Mouse (Mus musculus) left cerebral cortex, adult 18-20 months (tissue): Measurements from ENCODE around the gene Chek1. TPM values are rescaled to one million over a fixed set of nuclear protein-coding genes. Genes with fewer than 3 reads are reported as not detected.
A peak's percentile ranks its signal among the peaks of the same experiment; 100 is the strongest.

Experiments used
- DNase-seq, 2 experiments: peaks; one replicate each; pipeline ENCODE4 v3.0.0; 2021 to 2022; ENCODE audit warnings: low spot score in 2 of 2, mixed read lengths in 1 of 2
- long read RNA-seq, 2 experiments: library from polyadenylated mRNA; stranded (forward); transcript quantifications; one replicate each; pipeline ENCODE4 v2.0.0; 2021
- total RNA-seq, 2 experiments: library from RNA; stranded (reverse); gene quantifications; 2 replicates each; pipeline ENCODE4 v1.2.3; 2021

The Chek1 gene
- 1 to 10 TPM; 2.1 to 3.2 TPM for total RNA-seq
- long read RNA-seq, experiment 1, partial matches to known transcripts, result 0 of 1 reads
- long read RNA-seq, experiment 1, other reads (novel, unspliced or antisense), result 1 of 1 reads
- long read RNA-seq, experiment 2, result 0 reads

DNA sequence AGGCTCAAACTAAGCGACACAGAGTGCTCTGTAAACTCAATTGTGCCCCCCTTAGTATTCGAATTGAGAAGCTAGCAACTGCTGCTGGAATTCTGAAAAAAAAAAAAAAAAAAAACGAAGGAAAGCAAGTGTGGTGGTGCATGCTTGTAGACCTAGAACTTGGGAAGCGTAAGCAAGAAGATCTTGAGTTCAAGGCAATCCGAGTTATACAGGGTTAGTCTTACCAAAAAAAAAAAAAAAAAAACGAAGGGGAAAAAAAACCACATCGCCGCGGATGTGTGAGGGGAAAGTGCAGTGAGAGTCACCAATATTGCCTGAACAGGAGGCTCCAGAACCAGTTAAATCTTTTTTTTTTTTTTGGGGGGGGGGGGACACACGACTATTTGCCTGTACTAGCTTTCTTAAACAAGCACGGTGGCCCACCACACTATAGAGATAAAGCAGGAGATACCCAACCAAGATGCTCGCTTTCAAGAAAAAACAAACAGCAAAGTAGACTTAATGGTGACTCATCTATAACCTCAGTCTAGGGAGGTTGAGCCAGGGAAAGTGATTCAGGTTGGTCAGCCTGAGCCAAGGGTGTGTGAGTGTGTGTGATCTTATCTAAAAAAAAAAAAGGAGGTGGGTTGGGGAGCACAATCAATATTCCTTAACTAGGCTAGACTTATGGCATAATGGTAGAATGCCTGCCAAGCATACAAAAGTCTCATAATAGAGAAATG, at the start of gene Chek1:
Gene Chek1, minus strand, starts transcription at position 32 of the 722 bp plus-strand sequence.
- DNase-seq, result no peak

DNA sequence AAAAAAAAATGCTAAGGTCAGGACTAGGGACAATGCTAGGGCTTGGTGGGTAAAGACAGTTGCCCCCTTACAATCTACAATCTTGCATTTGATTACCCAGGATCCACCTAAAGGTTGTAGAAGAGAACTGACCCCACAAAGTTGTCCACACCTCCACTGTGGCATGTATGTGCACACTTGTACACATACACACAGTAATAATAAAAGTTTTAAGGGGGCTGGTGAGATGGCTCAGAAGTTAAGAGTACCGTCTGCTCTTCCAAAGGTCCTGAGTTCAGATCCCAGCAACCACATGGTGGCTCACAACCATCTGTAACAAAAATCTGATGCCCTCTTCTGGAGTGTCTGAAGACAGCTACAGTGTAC, 42.2 kb upstream of the Chek1 start:
- DNase-seq, result no peak

DNA sequence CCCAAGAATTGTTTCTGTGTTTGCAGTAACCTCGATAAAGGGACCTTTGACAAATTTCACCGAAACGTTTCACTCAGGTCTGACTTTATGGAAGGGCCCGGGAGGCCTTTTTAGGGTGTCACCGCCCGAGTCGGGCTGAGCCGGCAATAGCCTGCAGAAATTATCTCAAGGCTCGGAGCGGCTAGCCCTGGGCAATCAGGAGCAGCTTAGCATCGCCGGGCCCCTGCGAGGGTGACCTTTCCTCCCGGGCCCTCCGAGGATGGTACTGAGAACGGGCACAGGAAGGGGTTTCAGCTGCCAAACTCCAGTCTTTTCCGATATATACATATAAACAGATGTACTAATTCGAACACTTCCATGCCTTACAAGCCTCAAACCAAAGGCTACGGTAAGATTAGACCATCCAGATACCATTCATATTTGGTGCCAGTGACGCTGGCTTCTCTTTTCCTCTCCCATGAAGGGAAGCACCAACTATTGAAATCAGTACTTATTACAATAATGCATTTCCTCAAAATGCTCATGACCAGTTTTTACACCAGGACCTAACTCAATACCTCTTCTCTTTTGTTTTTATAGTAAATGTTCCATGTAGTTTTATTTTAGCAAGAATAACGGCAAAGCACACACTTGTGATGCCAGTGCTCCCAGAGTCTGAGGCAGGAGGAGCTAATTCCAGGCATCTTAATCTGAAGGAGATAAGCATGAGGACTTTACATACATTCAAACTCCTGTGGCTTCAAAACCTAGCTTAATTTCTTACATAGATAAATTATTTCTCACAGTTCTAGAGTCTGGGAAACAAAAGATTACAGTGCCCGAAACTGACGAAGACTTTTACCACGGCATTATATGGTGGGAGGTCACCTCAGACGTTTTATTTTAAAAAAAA, 41.5 kb upstream of the Chek1 start:
- peak; percentile 30 to 43 for DNase-seq

GRCm38 (mm10) chr9:36767203-36768143, 40.6 kb upstream of the Chek1 start, which contains the start of gene Stt3a:
TSS of gene Stt3a (minus strand) at chr9:36767679.
- peak; percentile 99 to 100 for DNase-seq

DNA sequence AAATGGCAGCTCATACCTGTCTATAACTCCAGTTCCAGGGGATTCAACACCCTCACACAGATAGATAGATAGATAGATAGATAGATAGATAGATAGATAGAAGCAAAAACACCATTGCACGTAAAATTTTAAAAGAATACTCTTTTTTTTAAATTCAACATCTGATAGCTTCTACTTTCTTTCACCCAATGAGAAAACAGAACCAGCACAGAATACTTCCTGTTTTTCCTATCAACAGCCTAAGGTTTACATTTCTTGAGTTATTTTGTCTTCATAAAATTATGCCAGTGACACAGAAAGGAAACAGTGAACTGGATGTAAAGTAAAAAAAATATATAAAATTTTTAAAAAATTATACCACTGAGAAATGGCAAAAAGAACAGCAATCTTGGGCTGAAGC, 37.5 kb upstream of the Chek1 start:
- no peak for DNase-seq

- DNase-seq, result peak; percentile 92 to 93
Measured at GRCm38 (mm10) chr9:36726131-36727033, 483 bp downstream of the Chek1 start.

DNA sequence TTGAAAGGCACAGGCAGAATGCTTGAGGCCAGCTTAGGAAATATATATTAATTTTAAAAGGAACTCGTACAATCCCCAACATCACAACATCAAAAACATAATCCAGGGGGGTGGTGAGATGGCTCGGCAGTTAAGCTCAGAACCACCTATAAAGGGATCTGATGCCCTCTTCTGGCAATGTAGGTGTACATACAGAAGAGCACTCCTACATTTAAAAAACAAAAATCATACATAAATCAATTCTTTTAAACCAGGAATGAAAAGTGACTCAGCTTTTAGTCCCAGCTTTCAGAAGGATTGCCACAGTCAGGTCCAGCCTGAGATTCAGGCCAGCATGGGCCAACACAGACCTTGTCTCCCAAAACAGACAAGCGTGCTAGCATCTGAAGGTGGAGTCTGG, 10.2 kb downstream of the Chek1 start:
- no peak for DNase-seq

DNA sequence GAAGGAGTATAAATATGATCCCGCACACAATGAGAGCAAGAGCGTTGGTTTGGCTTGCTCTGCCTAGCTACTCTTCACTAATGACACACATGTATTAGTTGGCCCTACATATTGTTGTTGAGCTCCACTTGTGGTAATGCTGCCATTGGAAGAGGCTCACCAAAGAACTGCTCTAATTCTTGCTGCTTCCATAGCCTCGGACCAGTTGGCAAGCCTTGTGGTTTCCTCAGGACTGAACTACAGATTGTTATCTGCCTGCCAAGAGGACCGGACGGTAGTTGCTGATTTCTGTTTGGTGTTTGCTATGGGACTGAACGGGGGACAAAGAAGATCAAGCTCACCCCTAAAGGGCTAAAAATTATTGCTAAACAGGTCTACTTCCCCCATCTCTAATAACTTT, 19.6 kb downstream of the Chek1 start:
- DNase-seq, result no peak

DNA sequence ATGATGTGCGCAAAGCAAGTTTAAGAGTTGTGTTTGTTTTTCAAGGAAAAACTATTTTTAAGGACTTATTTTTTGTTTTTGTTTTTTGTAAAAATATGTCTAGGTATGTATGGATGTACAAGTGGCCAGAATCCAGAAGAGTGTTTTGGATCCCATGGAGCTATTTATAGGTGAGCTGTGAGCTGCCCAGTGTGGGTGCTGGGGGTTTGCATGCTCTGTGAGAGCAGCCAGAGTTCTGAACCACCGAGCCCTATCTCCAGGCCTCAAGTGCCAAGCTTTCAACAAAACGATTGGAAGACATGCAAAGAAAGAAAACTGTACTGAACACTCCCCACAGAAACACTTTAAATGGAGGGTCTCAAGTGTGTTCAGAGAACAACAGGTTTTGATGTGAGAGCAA, 20.9 kb downstream of the Chek1 start:
- no peak for DNase-seq

GRCm38 (mm10) chr9:36694276-36694675, 32.6 kb downstream of the Chek1 start:
- no peak for DNase-seq

- no peak for DNase-seq
Measured at GRCm38 (mm10) chr9:36692920-36693319, 33.9 kb downstream of the Chek1 start, which contains the start of gene Acrv1. TSS of gene Acrv1 (plus strand) at chr9:36693220.

DNA sequence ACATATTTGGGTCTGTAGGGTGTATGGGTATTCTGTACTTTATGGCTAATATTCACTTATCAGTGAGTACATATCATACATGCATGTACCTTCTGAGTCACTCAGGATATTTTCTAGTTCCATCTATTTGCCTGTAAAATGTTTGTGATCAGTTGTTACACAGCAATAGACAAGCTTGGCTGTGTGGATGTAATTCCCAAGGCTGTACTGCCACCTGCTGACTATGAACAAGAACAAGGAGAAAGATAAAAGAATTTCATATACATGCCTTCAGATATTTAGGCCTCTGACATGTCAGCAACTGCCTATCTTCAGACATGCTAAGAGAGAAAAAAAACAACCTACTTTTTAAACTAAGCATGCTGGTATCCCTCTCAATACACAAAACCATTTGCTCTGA, 39.5 kb downstream of the Chek1 start:
- DNase-seq, result peak; percentile 19 to 34

DNA sequence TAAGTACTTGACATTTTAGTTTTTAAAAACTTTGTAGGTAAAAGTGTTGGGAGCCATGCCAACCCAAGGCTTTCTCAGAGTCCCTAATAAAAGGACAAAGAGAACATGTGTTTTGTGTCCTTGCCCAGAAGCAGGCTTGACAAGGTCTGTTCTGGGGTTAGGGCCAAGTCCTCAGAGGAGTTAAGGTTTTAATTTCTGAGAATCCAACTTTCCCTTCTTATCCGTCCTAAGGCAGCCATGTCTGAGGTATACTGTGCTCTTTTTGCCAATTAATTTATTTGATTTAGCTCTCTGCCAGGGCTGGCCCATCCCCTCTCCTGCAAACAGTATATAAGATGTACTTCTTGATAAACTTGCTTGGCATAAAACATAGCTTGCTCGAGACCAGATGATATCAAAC, 45.4 kb downstream of the Chek1 start:
- no peak for DNase-seq

Other genes with a start within 250 kb of the Chek1 start
- not detected for gene Gm5615, start 185.1 kb downstream of the Chek1 start, total RNA-seq
- not detected for gene Gm17689, start 144.4 kb downstream of the Chek1 start, total RNA-seq
- gene A630095E13Rik, start 83.7 kb downstream of the Chek1 start, total RNA-seq, result not detected
- gene Acrv1, start 33.8 kb downstream of the Chek1 start, total RNA-seq, result not detected
- gene Stt3a, start 40.6 kb upstream of the Chek1 start, total RNA-seq, result 10 to 100 TPM; 73.9 to 77.3 TPM
- gene Ei24, start 70.3 kb upstream of the Chek1 start, total RNA-seq, result 100 to 1,000 TPM; 107 to 120 TPM
- gene Fez1, start 94.8 kb upstream of the Chek1 start, total RNA-seq, result 100 to 1,000 TPM; 260 to 266 TPM